Mouse (Mus musculus) midbrain, embryonic 13.5 days (tissue): ENCODE data around the gene Traf3ip3. TPM values are rescaled to one million over a fixed set of nuclear protein-coding genes. Genes with fewer than 3 reads are reported as not detected.
A peak's percentile ranks its signal among the peaks of the same experiment; 100 is the strongest.

Experiments used
- ATAC-seq: fragments of 200-750 bp; cut with Nextera tagmentation; 2 replicates; pipeline ENCODE4 v1.8.0; 2017; ENCODE audit warnings: mild to moderate bottlenecking, moderate TSS enrichment, moderate library complexity
- H3K27ac ChIP-seq: fragments of 300-500 bp; sonication (generic); 2 replicates; pipeline ENCODE4 v1.5.1; 2015; ENCODE audit warnings: inconsistent platforms, mild to moderate bottlenecking, moderate library complexity
- H3K27me3 ChIP-seq: fragments of 300-500 bp; sonication (generic); 2 replicates; pipeline ENCODE4 v1.6.1; 2015; ENCODE audit warnings: mild to moderate bottlenecking, inconsistent platforms
- H3K36me3 ChIP-seq: fragments of 300-500 bp; sonication (generic); 2 replicates; pipeline ENCODE4 v1.6.1; 2015; ENCODE audit warnings: mild to moderate bottlenecking, inconsistent platforms
- H3K4me1 ChIP-seq: fragments of 300-500 bp; sonication (generic); replicated peaks from 2 replicates; pipeline ENCODE4 v1.6.1; 2015; ENCODE audit warnings: inconsistent platforms
- H3K4me2 ChIP-seq: fragments of 300-500 bp; sonication (generic); replicated peaks from 2 replicates; pipeline ENCODE4 v1.6.1; 2015; ENCODE audit warnings: moderate library complexity, mild to moderate bottlenecking, inconsistent platforms
- H3K4me3 ChIP-seq: fragments of 300-500 bp; sonication (generic); replicated peaks from 2 replicates; pipeline ENCODE4 v1.5.1; 2015; ENCODE audit warnings: mild to moderate bottlenecking, inconsistent platforms
- H3K9ac ChIP-seq: fragments of 300-500 bp; sonication (generic); replicated peaks from 2 replicates; pipeline ENCODE4 v1.6.1; 2015; ENCODE audit warnings: mild to moderate bottlenecking, inconsistent platforms
- H3K9me3 ChIP-seq: fragments of 300-500 bp; sonication (generic); 2 replicates; pipeline ENCODE4 v1.6.1; 2016; ENCODE audit warnings: mild to moderate bottlenecking, inconsistent platforms
- WGBS: fragments of 180-500 bp; shearing (Covaris S2); methylation state at CpG from one replicate; pipeline ENCODE4 v1.1.7; 2015; 5-methylcytosine and 5-hydroxymethylcytosine counted together
- polyA plus RNA-seq: library from polyadenylated mRNA; unstranded; fragments of >200 nt; fragmentation: Nextera tagmentation; extraction: Ambion mirVana; gene quantifications from 2 replicates; pipeline ENCODE4 v1.2.1, GENCODE M21; 2015

Traf3ip3 gene
- polyA plus RNA-seq, 1 experiment from 2014 or later: 1.1 TPM

DNA sequence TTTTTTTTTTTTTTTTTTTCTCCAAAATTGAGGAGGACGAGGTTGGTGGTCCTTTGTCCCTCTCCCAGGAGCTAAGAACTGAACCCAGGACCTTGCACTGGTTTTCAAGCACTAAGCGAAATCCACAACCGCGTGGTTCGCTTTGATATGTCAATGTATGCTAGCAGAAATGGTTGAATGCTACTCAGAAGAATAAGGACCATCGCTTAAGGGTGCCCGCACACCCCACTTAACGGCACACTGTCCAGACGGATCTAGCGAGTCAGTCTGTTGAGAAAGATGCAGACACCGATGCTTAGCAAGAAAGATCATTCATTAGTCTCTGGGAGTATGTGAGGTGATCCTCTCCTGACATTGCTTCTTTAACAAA lies 71.1 kb downstream of the Traf3ip3 start:
- Histone ChIP-seq H3K4me1 (peaks cover 15% of the 10 kb centered on the region), H3K4me3 (peak overlapping the region; percentile 99), H3K27ac (peak overlapping the region; percentile 78), H3K27me3 (no peaks in the 10 kb centered on the region), H3K36me3 (peaks cover 18% of the 10 kb centered on the region), H3K9me3 (no peaks in the 10 kb centered on the region), H3K9ac (peak overlapping the region; percentile 64), H3K4me2 (peak overlapping the region; percentile 57)
- peak; percentile 74 for ATAC-seq
- 27% methylated on average over 11 of the region's 11 CpGs for whole genome bisulfite sequencing

DNA sequence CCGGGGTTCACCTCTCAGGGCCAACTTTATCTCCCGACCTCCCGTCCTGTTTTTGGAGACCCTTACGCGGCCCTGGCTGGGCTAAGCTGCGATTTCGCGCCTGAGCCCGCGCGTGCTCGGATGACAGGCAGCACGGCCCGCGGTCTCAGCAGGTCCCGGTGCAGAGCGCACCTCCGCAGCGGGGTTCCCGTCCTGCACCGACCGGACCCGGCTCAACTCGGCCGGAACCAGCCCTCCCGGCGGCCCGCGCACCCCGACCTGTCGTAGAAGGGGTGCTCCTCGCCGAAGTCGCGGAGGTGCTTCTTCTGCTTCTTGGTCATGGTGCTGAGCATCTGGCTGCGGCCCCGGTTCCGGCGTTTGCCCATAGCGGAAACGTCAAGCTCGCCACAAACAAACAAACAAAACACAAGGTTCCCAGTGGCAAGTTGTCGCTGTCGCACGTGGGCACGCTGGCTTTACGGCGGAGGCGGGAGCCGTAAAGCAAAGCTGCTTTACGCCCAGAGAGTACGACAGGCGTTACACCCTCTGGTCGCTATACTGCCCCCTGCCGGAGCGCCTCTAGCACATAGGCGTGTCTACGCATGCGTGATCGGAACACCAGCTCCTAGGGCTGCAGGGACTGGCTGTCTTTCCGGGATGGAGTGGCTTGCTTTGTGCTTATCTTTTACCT lies 71.6 kb downstream of the Traf3ip3 start, which contains the start of gene Diexf:
Diexf (minus strand) TSS at position 487 of the 670 bp plus-strand sequence.
- H3K4me1 ChIP-seq: peaks cover 15% of the 10 kb centered on the region
- ATAC-seq: peak; percentile 95
- H3K9me3 ChIP-seq: no peaks in the 10 kb centered on the region
- H3K4me3 ChIP-seq: peak within 1 kb of the TSS; percentile 99
- H3K27ac ChIP-seq: peak within 1 kb of the TSS; percentile 78
- peaks cover 20% of the 10 kb centered on the region for H3K36me3 ChIP-seq
- H3K4me2 ChIP-seq: peak within 1 kb of the TSS; percentile 66
- WGBS: under 1% methylated on average over 61 of the region's 61 CpGs
- no peaks in the 10 kb centered on the region for H3K27me3 ChIP-seq
- H3K9ac ChIP-seq: peak within 1 kb of the TSS; percentile 88

DNA sequence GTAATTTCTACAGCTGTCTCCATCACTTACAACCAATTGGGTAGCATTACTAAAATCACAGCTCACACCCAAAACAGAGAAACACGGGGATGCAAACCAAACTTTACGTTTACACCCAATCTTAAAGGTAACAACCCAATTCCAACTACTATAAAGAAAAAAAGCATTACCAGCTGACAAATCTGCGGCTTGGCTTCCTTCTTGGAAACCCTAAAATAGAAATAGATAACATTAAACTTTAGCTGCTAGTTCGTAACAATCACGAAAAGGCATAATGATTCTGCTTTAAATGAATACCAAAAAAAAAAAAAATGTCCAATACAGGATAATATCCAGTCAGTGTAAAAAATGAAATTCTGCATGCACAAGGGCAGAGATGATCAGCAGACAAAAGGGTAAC lies 72.2 kb downstream of the Traf3ip3 start:
- no peaks in the 10 kb centered on the region for H3K27me3 ChIP-seq
- ATAC-seq: no peak
- peak overlapping the region; percentile 99 for H3K4me3 ChIP-seq
- no peak overlapping the region for H3K27ac ChIP-seq
- peak overlapping the region; percentile 66 for H3K4me2 ChIP-seq
- 30% methylated on average over 5 of the region's 5 CpGs for WGBS
- peak overlapping the region; percentile 88 for H3K9ac ChIP-seq
- peaks cover 15% of the 10 kb centered on the region for H3K4me1 ChIP-seq
- peaks cover 25% of the 10 kb centered on the region for H3K36me3 ChIP-seq
- H3K9me3 ChIP-seq: no peaks in the 10 kb centered on the region

DNA sequence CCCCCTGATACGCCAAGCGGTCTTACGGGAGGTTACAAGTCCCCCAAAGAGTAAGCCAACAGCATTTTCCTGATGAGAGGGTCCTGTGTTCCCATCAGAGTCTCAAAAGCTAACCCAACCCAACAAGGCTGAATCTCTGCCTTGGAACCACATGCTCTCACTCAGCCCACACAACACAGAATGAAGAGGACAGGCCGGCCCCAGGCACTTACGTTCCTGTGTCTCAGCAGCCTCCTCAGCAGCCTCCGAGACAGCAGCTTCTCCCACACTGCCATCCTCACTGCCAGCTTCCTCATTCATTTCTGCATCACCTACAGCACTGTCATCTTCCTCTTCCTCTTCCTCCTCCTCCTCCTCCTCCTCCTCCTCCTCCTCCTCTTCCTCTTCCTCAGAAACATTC lies 73.4 kb downstream of the Traf3ip3 start:
- Histone ChIP-seq H3K4me1 (peaks cover 15% of the 10 kb centered on the region), H3K9me3 (no peaks in the 10 kb centered on the region), H3K27me3 (no peaks in the 10 kb centered on the region), H3K4me2 (no peak overlapping the region), H3K4me3 (no peak overlapping the region), H3K9ac (no peak overlapping the region), H3K36me3 (peaks cover 38% of the 10 kb centered on the region), H3K27ac (no peak overlapping the region)
- ATAC-seq: no peak
- WGBS: 90% methylated on average over 6 of the region's 6 CpGs

DNA sequence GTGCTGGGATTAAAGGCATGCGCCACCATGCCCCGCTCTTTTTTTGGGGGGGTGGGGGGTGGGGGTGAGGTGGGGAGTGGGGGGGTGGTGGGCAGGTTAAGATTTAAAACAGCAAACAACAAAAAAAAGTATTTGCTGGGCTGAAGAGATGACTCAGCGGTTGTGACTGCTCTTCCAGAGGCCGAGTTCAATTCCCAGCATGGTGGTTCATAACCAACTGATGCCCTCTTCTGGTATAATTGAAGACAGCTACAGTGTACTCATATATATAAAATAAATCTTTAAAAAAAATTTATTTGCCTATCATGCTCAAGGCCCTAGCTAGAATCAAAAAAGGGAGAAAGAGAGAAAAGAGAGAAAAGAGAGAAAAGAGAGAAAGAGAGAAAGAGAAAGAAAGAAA lies 75.7 kb downstream of the Traf3ip3 start:
- WGBS: 84% methylated on average over 4 of the region's 4 CpGs
- Histone ChIP-seq H3K36me3 (peaks cover 60% of the 10 kb centered on the region), H3K27ac (no peak overlapping the region), H3K9ac (no peak overlapping the region), H3K4me1 (peaks cover 15% of the 10 kb centered on the region), H3K9me3 (no peaks in the 10 kb centered on the region), H3K27me3 (no peaks in the 10 kb centered on the region), H3K4me3 (no peak overlapping the region), H3K4me2 (no peak overlapping the region)
- no peak for ATAC-seq

Other genes starting within 250 kb of the Traf3ip3 start
- 7.4 and 8.9 TPM in 2 replicates for gene Syt14, start 165.9 kb downstream of the Traf3ip3 start, polyA plus RNA-seq
- 8.7 and 10.2 TPM in 2 replicates for gene Diexf, start 71.4 kb downstream of the Traf3ip3 start, polyA plus RNA-seq
- 0.62 and 0.74 TPM in 2 replicates for gene Irf6, start 48.6 kb downstream of the Traf3ip3 start, polyA plus RNA-seq
- gene A130010J15Rik, start 33.7 kb downstream of the Traf3ip3 start, polyA plus RNA-seq: 14.2 and 15.4 TPM in 2 replicates
- 0.58 and 0.62 TPM in 2 replicates for gene Lamb3, start 6.0 kb upstream of the Traf3ip3 start, polyA plus RNA-seq
- gene Hsd11b1, start 62.4 kb upstream of the Traf3ip3 start, polyA plus RNA-seq: not detected in 2 replicates
- 7.7 and 10.2 TPM in 2 replicates for gene G0s2, start 71.5 kb upstream of the Traf3ip3 start, polyA plus RNA-seq
- gene Camk1g, start 168.6 kb upstream of the Traf3ip3 start, polyA plus RNA-seq: 42.5 and 43.0 TPM in 2 replicates